Mouse (Mus musculus): Measurements from ENCODE around the gene Gm37240. TPM values are rescaled to one million over a fixed set of nuclear protein-coding genes. Genes with fewer than 3 reads are reported as not detected.

Gm37240 gene
- total RNA-seq, 1 experiment from 2014 or later: 0.93 TPM

- no peak for ATAC-seq (ENCODE audit: extremely low read depth, insufficient number of reproducible peaks, low FRiP score, poor library complexity, severe bottlenecking)
Observed at GRCm38 (mm10) chr3:85301336-85301735, 586.0 kb downstream of the Gm37240 start.

- no peak for ATAC-seq (ENCODE audit: extremely low read depth, insufficient number of reproducible peaks, low FRiP score, poor library complexity, severe bottlenecking)
Observed at GRCm38 (mm10) chr3:85299649-85300550, 587.4 kb downstream of the Gm37240 start.

GRCm38 (mm10) chr3:85295229-85295628 lies 592.1 kb downstream of the Gm37240 start:
- ATAC-seq (ENCODE audit: extremely low read depth, insufficient number of reproducible peaks, low FRiP score, poor library complexity, severe bottlenecking): no peak

GRCm38 (mm10) chr3:85287627-85288026 lies 599.7 kb downstream of the Gm37240 start:
- ATAC-seq (ENCODE audit: extremely low read depth, insufficient number of reproducible peaks, low FRiP score, poor library complexity, severe bottlenecking): no peak

- ATAC-seq (ENCODE audit: extremely low read depth, insufficient number of reproducible peaks, low FRiP score, poor library complexity, severe bottlenecking): no peak
Observed at GRCm38 (mm10) chr3:85284483-85284882, 602.8 kb downstream of the Gm37240 start.

- no peak for ATAC-seq (ENCODE audit: extremely low read depth, insufficient number of reproducible peaks, low FRiP score, poor library complexity, severe bottlenecking)
Observed at GRCm38 (mm10) chr3:85282816-85283215, 604.5 kb downstream of the Gm37240 start.

- no peak for ATAC-seq (ENCODE audit: extremely low read depth, insufficient number of reproducible peaks, low FRiP score, poor library complexity, severe bottlenecking)
Observed at GRCm38 (mm10) chr3:85275075-85275474, 612.2 kb downstream of the Gm37240 start.

GRCm38 (mm10) chr3:85271491-85271890 lies 615.8 kb downstream of the Gm37240 start:
- ATAC-seq (ENCODE audit: extremely low read depth, insufficient number of reproducible peaks, low FRiP score, poor library complexity, severe bottlenecking): no peak

GRCm38 (mm10) chr3:85264963-85265362 lies 622.4 kb downstream of the Gm37240 start:
- ATAC-seq (ENCODE audit: extremely low read depth, insufficient number of reproducible peaks, low FRiP score, poor library complexity, severe bottlenecking): no peak

GRCm38 (mm10) chr3:85264546-85264945 lies 622.8 kb downstream of the Gm37240 start:
- no peak for ATAC-seq (ENCODE audit: extremely low read depth, insufficient number of reproducible peaks, low FRiP score, poor library complexity, severe bottlenecking)

GRCm38 (mm10) chr3:85254526-85254925 lies 632.8 kb downstream of the Gm37240 start:
- no peak for ATAC-seq (ENCODE audit: extremely low read depth, insufficient number of reproducible peaks, low FRiP score, poor library complexity, severe bottlenecking)

- no peak for ATAC-seq (ENCODE audit: extremely low read depth, insufficient number of reproducible peaks, low FRiP score, poor library complexity, severe bottlenecking)
Observed at GRCm38 (mm10) chr3:85251631-85252030, 635.7 kb downstream of the Gm37240 start.

GRCm38 (mm10) chr3:85246131-85246530 lies 641.2 kb downstream of the Gm37240 start:
- ATAC-seq (ENCODE audit: extremely low read depth, insufficient number of reproducible peaks, low FRiP score, poor library complexity, severe bottlenecking): no peak

GRCm38 (mm10) chr3:85236546-85236945 lies 650.8 kb downstream of the Gm37240 start:
- ATAC-seq (ENCODE audit: extremely low read depth, insufficient number of reproducible peaks, low FRiP score, poor library complexity, severe bottlenecking): no peak

- ATAC-seq (ENCODE audit: extremely low read depth, insufficient number of reproducible peaks, low FRiP score, poor library complexity, severe bottlenecking): no peak
Observed at GRCm38 (mm10) chr3:85232846-85233245, 654.5 kb downstream of the Gm37240 start.

- ATAC-seq (ENCODE audit: extremely low read depth, insufficient number of reproducible peaks, low FRiP score, poor library complexity, severe bottlenecking): no peak
Observed at GRCm38 (mm10) chr3:85222046-85222445, 665.3 kb downstream of the Gm37240 start.

- ATAC-seq (ENCODE audit: extremely low read depth, insufficient number of reproducible peaks, low FRiP score, poor library complexity, severe bottlenecking): no peak
Observed at GRCm38 (mm10) chr3:85214926-85215325, 672.4 kb downstream of the Gm37240 start.

GRCm38 (mm10) chr3:85212751-85213350 lies 674.5 kb downstream of the Gm37240 start:
- ATAC-seq (ENCODE audit: extremely low read depth, insufficient number of reproducible peaks, low FRiP score, poor library complexity, severe bottlenecking): no peak

- ATAC-seq (ENCODE audit: extremely low read depth, insufficient number of reproducible peaks, low FRiP score, poor library complexity, severe bottlenecking): no peak
Observed at GRCm38 (mm10) chr3:85209887-85210844, 677.2 kb downstream of the Gm37240 start.

All from neutrophil, adult 5-6 weeks (primary cell).